Mouse (Mus musculus) embryo, embryonic 9.5 days (tissue): ENCODE results near the gene Agps.

Source experiments
- DNase-seq: peaks from one replicate; pipeline ENCODE4 v3.0.0-alpha.2; 2017; ENCODE audit errors: extremely low spot score

The Agps gene

GRCm38 (mm10) chr2:75828931-75829610 lies 2.9 kb upstream of the Agps start:
- DNase-seq = no peak

GRCm38 (mm10) chr2:75830233-75830632 lies 1.7 kb upstream of the Agps start:
- DNase-seq = no peak

- DNase-seq = no peak
These were observed 804 bp downstream of the Agps start for GRCm38 (mm10) chr2:75832781-75833180.

GRCm38 (mm10) chr2:75834492-75834891 lies 2.5 kb downstream of the Agps start:
- no peak for DNase-seq

- DNase-seq = no peak
These were observed 10.3 kb downstream of the Agps start for GRCm38 (mm10) chr2:75842302-75842701.

- no peak for DNase-seq
These were observed 15.7 kb downstream of the Agps start for GRCm38 (mm10) chr2:75847708-75848107.

GRCm38 (mm10) chr2:75852483-75852882 lies 20.5 kb downstream of the Agps start:
- no peak for DNase-seq

- DNase-seq = no peak
These were observed 22.2 kb downstream of the Agps start for GRCm38 (mm10) chr2:75854136-75854535.

GRCm38 (mm10) chr2:75861115-75861514 lies 29.1 kb downstream of the Agps start:
- no peak for DNase-seq

GRCm38 (mm10) chr2:75869604-75870003 lies 37.6 kb downstream of the Agps start:
- no peak for DNase-seq

- no peak for DNase-seq
These were observed 42.1 kb downstream of the Agps start for GRCm38 (mm10) chr2:75874008-75874559.

GRCm38 (mm10) chr2:75879791-75880190 lies 47.8 kb downstream of the Agps start:
- no peak for DNase-seq

GRCm38 (mm10) chr2:75883543-75883942 lies 51.6 kb downstream of the Agps start:
- DNase-seq = peak; percentile 58

GRCm38 (mm10) chr2:75891981-75892380 lies 60.0 kb downstream of the Agps start:
- no peak for DNase-seq

GRCm38 (mm10) chr2:75895711-75896110 lies 63.7 kb downstream of the Agps start:
- DNase-seq = no peak

GRCm38 (mm10) chr2:75900281-75900680 lies 68.3 kb downstream of the Agps start:
- DNase-seq = no peak

GRCm38 (mm10) chr2:75901869-75902268 lies 69.9 kb downstream of the Agps start:
- no peak for DNase-seq

GRCm38 (mm10) chr2:75907142-75907541 lies 75.2 kb downstream of the Agps start:
- no peak for DNase-seq

GRCm38 (mm10) chr2:75915040-75915439 lies 83.1 kb downstream of the Agps start:
- no peak for DNase-seq

GRCm38 (mm10) chr2:75923807-75924340 lies 91.9 kb downstream of the Agps start:
- DNase-seq = no peak

- DNase-seq = no peak
These were observed 94.1 kb downstream of the Agps start for GRCm38 (mm10) chr2:75926061-75926460.

GRCm38 (mm10) chr2:75928011-75928410 lies 96.0 kb downstream of the Agps start:
- no peak for DNase-seq

- no peak for DNase-seq
These were observed 97.2 kb downstream of the Agps start for GRCm38 (mm10) chr2:75929141-75929540.
